Mouse (Mus musculus) liver, postnatal 0 days (tissue): ENCODE results near the gene Dnpep.

ENCODE experiments used
- CTCF ChIP-seq: sonication (generic); IDR thresholded peaks from 2 replicates; pipeline ENCODE4 v1.5.1; 2016; ENCODE audit warnings: antibody characterized with exemption, low read depth
- EP300 ChIP-seq: IDR thresholded peaks from 2 replicates; pipeline ENCODE4 v1.6.1; 2016; ENCODE audit warnings: antibody characterized with exemption, low read depth, mild to moderate bottlenecking

DNA sequence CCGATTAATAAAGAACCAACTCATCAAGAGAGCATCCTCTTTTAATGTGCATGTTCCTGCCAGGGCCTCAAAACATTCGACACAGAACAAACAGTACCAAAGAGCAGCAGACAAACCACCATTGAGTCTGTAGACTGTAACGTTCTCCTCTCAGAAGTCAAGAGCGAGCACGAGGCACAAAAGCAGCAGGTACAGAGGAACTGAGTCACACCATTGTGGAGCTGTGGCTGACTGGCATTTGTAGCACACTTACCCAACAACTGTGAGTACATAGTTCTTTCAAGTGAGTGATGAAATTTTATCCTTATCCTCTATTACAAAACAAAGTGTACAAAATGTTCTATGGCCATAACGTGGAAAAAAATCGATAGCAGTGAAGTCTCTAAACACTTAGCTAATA lies 32.9 kb downstream of the Dnpep start:
- TF ChIP-seq CTCF (no peak), EP300 (peak; percentile 35; the same call in 1 of the 2 replicates)
